Mouse (Mus musculus): Measurements from ENCODE around the gene Ugt1a7c.
"Not testable (repeated sequence)": the region's sequence is repeated elsewhere in the genome, so short reads cannot be mapped to it uniquely, and the experiment has no call there.

Gene Ugt1a7c

GRCm38 (mm10) chr1:88094941-88095492, at the start of gene Ugt1a7c:
Gene Ugt1a7c, plus strand, starts transcription at chr1:88095062.
- no peak for DNase-seq

GRCm38 (mm10) chr1:88047408-88047807, 47.5 kb upstream of the Ugt1a7c start:
- DNase-seq = not testable (repeated sequence)

- DNase-seq = no peak
These were observed 39.8 kb upstream of the Ugt1a7c start, which contains the start of gene Ugt1a10 for GRCm38 (mm10) chr1:88055088-88055487. Gene Ugt1a10, plus strand, starts transcription at chr1:88055388.

GRCm38 (mm10) chr1:88066472-88067102, 28.3 kb upstream of the Ugt1a7c start:
- not testable (repeated sequence) for DNase-seq

GRCm38 (mm10) chr1:88070495-88070894, 24.4 kb upstream of the Ugt1a7c start, which contains the start of gene Ugt1a9:
Gene Ugt1a9, plus strand, starts transcription at chr1:88070800.
- DNase-seq = no peak

- no peak for DNase-seq
These were observed 24.0 kb upstream of the Ugt1a7c start for GRCm38 (mm10) chr1:88070902-88071301.

GRCm38 (mm10) chr1:88074471-88074870, 20.4 kb upstream of the Ugt1a7c start:
- no peak for DNase-seq

- DNase-seq = no peak
These were observed 17.7 kb upstream of the Ugt1a7c start for GRCm38 (mm10) chr1:88077128-88077527.

- no peak for DNase-seq
These were observed 13.2 kb upstream of the Ugt1a7c start for GRCm38 (mm10) chr1:88081670-88082069.

GRCm38 (mm10) chr1:88086125-88086524, 8.7 kb upstream of the Ugt1a7c start:
- no peak for DNase-seq

- DNase-seq = no peak
These were observed 7.3 kb upstream of the Ugt1a7c start, which contains the start of gene Ugt1a8 for GRCm38 (mm10) chr1:88087513-88087912. Gene Ugt1a8, plus strand, starts transcription at chr1:88087813.

- no peak for DNase-seq
These were observed 2.5 kb upstream of the Ugt1a7c start for GRCm38 (mm10) chr1:88092341-88092740.

- not testable (repeated sequence) for DNase-seq
These were observed 589 bp upstream of the Ugt1a7c start for GRCm38 (mm10) chr1:88094270-88094676.

GRCm38 (mm10) chr1:88098546-88098945, 3.7 kb downstream of the Ugt1a7c start:
- not testable (repeated sequence) for DNase-seq

GRCm38 (mm10) chr1:88099691-88100090, 4.8 kb downstream of the Ugt1a7c start:
- not testable (repeated sequence) for DNase-seq

GRCm38 (mm10) chr1:88103019-88103418, 8.2 kb downstream of the Ugt1a7c start, which contains the start of gene Ugt1a6b:
Gene Ugt1a6b, plus strand, starts transcription at chr1:88103252.
- not testable (repeated sequence) for DNase-seq

- DNase-seq = not testable (repeated sequence)
These were observed 9.0 kb downstream of the Ugt1a7c start for GRCm38 (mm10) chr1:88103697-88104468.

GRCm38 (mm10) chr1:88104667-88105430, 10.0 kb downstream of the Ugt1a7c start:
- DNase-seq = no peak

GRCm38 (mm10) chr1:88105656-88106055, 10.8 kb downstream of the Ugt1a7c start:
- DNase-seq = no peak

GRCm38 (mm10) chr1:88109027-88109557, 14.2 kb downstream of the Ugt1a7c start:
- DNase-seq = not testable (repeated sequence)

- DNase-seq = not testable (repeated sequence)
These were observed 14.7 kb downstream of the Ugt1a7c start for GRCm38 (mm10) chr1:88109604-88110003.

GRCm38 (mm10) chr1:88112769-88113168, 17.9 kb downstream of the Ugt1a7c start:
- not testable (repeated sequence) for DNase-seq
